Mouse (Mus musculus): Measurements from ENCODE around the gene Slc9a1. TPM values are rescaled to one million over a fixed set of nuclear protein-coding genes. Genes with fewer than 3 reads are reported as not detected.
A peak's percentile ranks its signal among the peaks of the same experiment; 100 is the strongest.

Gene Slc9a1
- polyA plus RNA-seq, 1 experiment = 36.1 TPM

GRCm38 (mm10) chr4:133371621-133372277 is 2.2 kb downstream of the Slc9a1 start:
- Histone ChIP-seq H3K4me1 (ENCODE audit: control insufficient read depth, insufficient read depth, low read length) (peaks cover 11% of the 10 kb centered on the region), H3K27ac (ENCODE audit: insufficient read depth, low read length) (no peak overlapping the region), H3K4me3 (ENCODE audit: insufficient read depth, low read length) (peak overlapping the region; percentile 87)
- TF ChIP-seq CTCF (IDR thresholded peaks at IDR 0.05; ENCODE audit: extremely low read depth, insufficient read depth, low read length) = no peak

- peaks cover 11% of the 10 kb centered on the region for H3K4me1 ChIP-seq (ENCODE audit: control insufficient read depth, insufficient read depth, low read length)
- H3K4me3 ChIP-seq (ENCODE audit: insufficient read depth, low read length) = peak overlapping the region; percentile 87
- TF ChIP-seq POLR2A (IDR thresholded peaks at IDR 0.05; ENCODE audit: extremely low read depth, insufficient read depth, low read length) = no peak
- no peak for TF ChIP-seq CTCF (IDR thresholded peaks at IDR 0.05; ENCODE audit: extremely low read depth, insufficient read depth, low read length)
- no peak overlapping the region for H3K27ac ChIP-seq (ENCODE audit: insufficient read depth, low read length)
Measured at GRCm38 (mm10) chr4:133372278-133372665, 2.8 kb downstream of the Slc9a1 start.

DNA sequence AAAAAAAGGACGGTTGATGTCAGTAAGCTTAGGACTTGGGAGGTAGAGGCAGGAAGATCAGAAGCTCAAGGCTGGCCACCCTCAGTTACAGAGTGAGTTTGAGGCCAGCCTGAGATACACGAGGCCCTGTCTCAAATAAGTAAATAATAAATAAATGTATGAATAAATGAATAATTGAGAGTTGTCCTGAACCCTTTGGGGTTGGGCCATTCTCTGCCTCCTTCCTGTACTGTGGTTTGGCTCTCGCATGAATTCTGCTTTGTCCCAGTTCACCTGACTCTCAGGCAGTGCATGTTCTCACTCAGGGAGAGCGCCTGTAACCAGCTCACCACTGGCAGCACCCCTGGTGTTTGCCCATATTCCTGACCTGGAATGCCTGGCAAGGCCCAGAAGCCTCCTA is 4.5 kb downstream of the Slc9a1 start:
- Histone ChIP-seq H3K4me3 (ENCODE audit: insufficient read depth, low read length) (no peak overlapping the region), H3K4me1 (ENCODE audit: control insufficient read depth, insufficient read depth, low read length) (peaks cover 13% of the 10 kb centered on the region), H3K27ac (ENCODE audit: insufficient read depth, low read length) (no peak overlapping the region)
- TF ChIP-seq POLR2A (IDR thresholded peaks at IDR 0.05; ENCODE audit: extremely low read depth, insufficient read depth, low read length) (no peak), CTCF (IDR thresholded peaks at IDR 0.05; ENCODE audit: extremely low read depth, insufficient read depth, low read length) (no peak)

GRCm38 (mm10) chr4:133375812-133376577 is 6.5 kb downstream of the Slc9a1 start:
- H3K4me1 ChIP-seq (ENCODE audit: control insufficient read depth, insufficient read depth, low read length) = peaks cover 13% of the 10 kb centered on the region
- H3K27ac ChIP-seq (ENCODE audit: insufficient read depth, low read length) = peak overlapping the region; percentile 25; the same call in 1 of the 2 replicates
- no peak overlapping the region for H3K4me3 ChIP-seq (ENCODE audit: insufficient read depth, low read length)
- TF ChIP-seq CTCF (IDR thresholded peaks at IDR 0.05; ENCODE audit: extremely low read depth, insufficient read depth, low read length) (no peak), POLR2A (IDR thresholded peaks at IDR 0.05; ENCODE audit: extremely low read depth, insufficient read depth, low read length) (no peak)

DNA sequence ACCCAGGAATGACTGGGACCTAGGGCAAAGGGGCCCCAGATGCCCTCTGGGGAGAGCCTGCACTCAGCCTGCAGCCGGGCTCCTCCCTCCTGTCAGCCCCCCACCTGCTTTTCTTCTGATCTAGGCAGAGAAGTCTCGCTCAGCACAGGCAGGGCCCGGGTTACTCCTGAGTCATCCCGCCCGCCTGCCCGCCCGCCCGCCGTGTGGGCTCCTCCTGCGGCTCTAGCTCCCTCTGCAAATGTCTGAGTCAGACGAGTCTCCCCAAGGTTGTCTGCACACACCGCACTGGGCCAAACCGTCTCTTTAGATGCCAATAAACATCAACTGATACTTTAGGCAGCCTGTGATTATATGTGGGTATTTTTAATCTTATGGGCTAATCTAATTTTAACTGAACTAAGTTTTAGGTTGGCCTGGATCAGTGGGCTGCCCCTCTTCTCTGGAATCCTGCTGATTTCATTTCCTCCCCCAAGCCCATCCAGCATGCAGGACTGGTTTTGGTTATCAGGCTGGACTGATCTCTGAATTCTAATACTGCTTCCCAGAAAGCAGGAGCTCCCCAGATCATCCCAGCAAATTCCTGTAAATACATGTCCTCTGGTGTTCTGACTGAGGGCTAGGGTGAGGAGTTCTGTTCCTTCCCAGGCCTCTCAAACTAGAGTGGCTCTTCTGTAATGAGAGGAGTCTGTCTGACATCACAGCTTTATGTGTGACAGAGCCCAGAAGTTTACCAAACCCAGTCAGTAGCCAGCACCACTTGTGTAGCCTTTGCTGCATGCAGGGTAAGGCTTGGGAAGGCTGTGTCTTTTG is 8.9 kb downstream of the Slc9a1 start:
- peaks cover 4% of the 10 kb centered on the region for H3K4me1 ChIP-seq (ENCODE audit: control insufficient read depth, insufficient read depth, low read length)
- TF ChIP-seq CTCF (IDR thresholded peaks at IDR 0.05; ENCODE audit: extremely low read depth, insufficient read depth, low read length) (no peak), POLR2A (IDR thresholded peaks at IDR 0.05; ENCODE audit: extremely low read depth, insufficient read depth, low read length) (no peak)
- peak overlapping the region; percentile 63; the same call in 1 of the 2 replicates for H3K27ac ChIP-seq (ENCODE audit: insufficient read depth, low read length)
- no peak overlapping the region for H3K4me3 ChIP-seq (ENCODE audit: insufficient read depth, low read length)

DNA sequence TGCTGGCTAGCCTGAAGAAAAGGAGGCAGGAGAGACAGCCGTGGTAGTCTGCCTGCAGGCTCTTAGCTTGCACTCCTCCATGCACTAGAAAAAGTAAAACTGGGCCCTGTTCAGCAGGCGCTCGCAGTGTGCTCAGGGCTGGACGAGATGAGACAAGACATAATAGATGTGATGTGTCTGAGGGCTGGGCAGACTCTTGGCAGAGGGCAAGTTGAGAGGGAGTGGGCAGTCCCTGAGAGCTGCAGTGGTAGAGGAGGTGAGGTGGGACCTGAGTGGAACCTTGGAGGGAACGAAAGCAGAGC is 9.5 kb downstream of the Slc9a1 start:
- Histone ChIP-seq H3K27ac (ENCODE audit: insufficient read depth, low read length) (0 out of 2 replicates have a peak overlapping the region, but pooled peaks have one; percentile 40), H3K4me3 (ENCODE audit: insufficient read depth, low read length) (no peak overlapping the region), H3K4me1 (ENCODE audit: control insufficient read depth, insufficient read depth, low read length) (peaks cover 4% of the 10 kb centered on the region)
- TF ChIP-seq POLR2A (IDR thresholded peaks at IDR 0.05; ENCODE audit: extremely low read depth, insufficient read depth, low read length) (no peak), CTCF (IDR thresholded peaks at IDR 0.05; ENCODE audit: extremely low read depth, insufficient read depth, low read length) (no peak)

DNA sequence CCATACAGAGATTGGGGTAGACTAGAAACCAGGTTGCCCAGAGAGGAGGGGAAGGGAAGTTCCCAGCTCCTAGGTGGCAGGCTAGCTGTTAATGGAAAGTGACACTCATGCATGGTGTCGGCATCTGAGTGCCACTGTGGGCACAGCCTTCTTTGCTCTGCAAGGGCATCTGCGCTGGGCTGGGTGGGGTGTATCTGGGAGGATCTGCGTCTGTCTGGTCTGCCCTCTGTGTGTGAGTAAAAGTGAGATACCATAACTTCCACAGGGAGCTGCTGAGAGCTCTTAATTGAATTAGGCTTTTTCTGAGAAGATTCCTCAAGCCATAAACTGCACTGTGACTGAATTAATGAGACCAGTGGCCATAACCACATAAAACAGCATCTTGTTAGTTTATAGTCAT is 10.4 kb downstream of the Slc9a1 start:
- TF ChIP-seq CTCF (IDR thresholded peaks at IDR 0.05; ENCODE audit: extremely low read depth, insufficient read depth, low read length) (no peak), POLR2A (IDR thresholded peaks at IDR 0.05; ENCODE audit: extremely low read depth, insufficient read depth, low read length) (no peak)
- H3K27ac ChIP-seq (ENCODE audit: insufficient read depth, low read length) = no peak overlapping the region
- no peak overlapping the region for H3K4me3 ChIP-seq (ENCODE audit: insufficient read depth, low read length)
- peaks cover 8% of the 10 kb centered on the region for H3K4me1 ChIP-seq (ENCODE audit: control insufficient read depth, insufficient read depth, low read length)

GRCm38 (mm10) chr4:133380532-133380931 is 11.0 kb downstream of the Slc9a1 start:
- Histone ChIP-seq H3K27ac (ENCODE audit: insufficient read depth, low read length) (no peak overlapping the region), H3K4me1 (ENCODE audit: control insufficient read depth, insufficient read depth, low read length) (peaks cover 8% of the 10 kb centered on the region), H3K4me3 (ENCODE audit: insufficient read depth, low read length) (no peak overlapping the region)
- no peak for TF ChIP-seq POLR2A (IDR thresholded peaks at IDR 0.05; ENCODE audit: extremely low read depth, insufficient read depth, low read length)
- TF ChIP-seq CTCF (IDR thresholded peaks at IDR 0.05; ENCODE audit: extremely low read depth, insufficient read depth, low read length) = no peak

DNA sequence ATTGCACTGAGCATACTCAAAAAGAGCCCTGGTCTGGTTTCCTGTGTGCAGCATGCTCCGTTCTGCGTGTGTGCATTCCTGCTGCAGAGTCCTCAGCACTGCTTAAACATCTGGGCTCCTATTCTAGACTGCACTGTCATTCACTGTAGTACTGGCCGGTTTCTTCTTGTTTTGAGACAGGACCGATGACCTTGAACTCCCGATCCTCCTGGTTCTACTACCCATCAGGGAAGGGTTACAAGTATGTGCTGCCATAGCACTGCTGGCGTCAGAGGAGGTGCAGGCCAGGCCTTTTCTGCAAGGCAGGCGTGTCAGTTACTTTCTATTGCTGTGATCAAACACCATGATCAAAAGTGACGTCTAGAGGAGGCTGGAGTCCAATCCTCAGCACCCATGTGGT is 11.6 kb downstream of the Slc9a1 start:
- TF ChIP-seq CTCF (IDR thresholded peaks at IDR 0.05; ENCODE audit: extremely low read depth, insufficient read depth, low read length) = no peak
- no peak overlapping the region for H3K27ac ChIP-seq (ENCODE audit: insufficient read depth, low read length)
- H3K4me3 ChIP-seq (ENCODE audit: insufficient read depth, low read length) = no peak overlapping the region
- H3K4me1 ChIP-seq (ENCODE audit: control insufficient read depth, insufficient read depth, low read length) = peaks cover 10% of the 10 kb centered on the region

Measured in cortical plate, adult 2 months (tissue).